Mouse (Mus musculus) liver, postnatal 0 days (tissue): ENCODE results near the gene Chadl.

Experiments used
- CTCF ChIP-seq: sonication (generic); IDR thresholded peaks from 2 replicates; pipeline ENCODE4 v1.5.1; 2016; ENCODE audit warnings: antibody characterized with exemption, low read depth
- EP300 ChIP-seq: IDR thresholded peaks from 2 replicates; pipeline ENCODE4 v1.6.1; 2016; ENCODE audit warnings: antibody characterized with exemption, low read depth, mild to moderate bottlenecking

GRCm38 (mm10) chr15:81729792-81730635 is 32.9 kb upstream of the Chadl start:
- TF ChIP-seq CTCF: no peak
- TF ChIP-seq EP300: peak; percentile 83
